Mouse (Mus musculus) inflammation-experienced regulatory T-cells (primary cell): ENCODE data around the gene Evc. TPM values are rescaled to one million over a fixed set of nuclear protein-coding genes. Genes with fewer than 3 reads are reported as not detected.

Experiments used
- polyA plus RNA-seq, 2 experiments: library from polyadenylated mRNA; unstranded; fragments of 100-300 nt; shearing (Covaris generic); gene quantifications; one replicate each; pipeline ENCODE4 v1.2.1; 2017

The Evc gene
- 1 to 10 TPM in 1 of 2 experiments, under 1 TPM in 1; 0.43 to 3.6 TPM for polyA plus RNA-seq

GRCm38 (mm10) chr5:37336485-37337105 is at the start of gene Evc:
Gene Evc (minus strand): TSS chr5:37336894.

GRCm38 (mm10) chr5:37338288-37338687 is 1.6 kb upstream of the Evc start, which contains the start of gene Evc2:
Gene Evc2 (plus strand): TSS chr5:37338499.

GRCm38 (mm10) chr5:37241651-37242151 is 95.0 kb downstream of the Evc start, which contains the start of gene Crmp1:
Gene Crmp1 (plus strand): TSS chr5:37241940.

Other genes with a start within 250 kb of the Evc start
- 10 to 100 TPM; 33.1 to 37.3 TPM for gene Crmp1, start 95.0 kb downstream of the Evc start, polyA plus RNA-seq
- under 1 TPM; 0.10 to 0.29 TPM for gene Evc2, start 1.6 kb upstream of the Evc start, polyA plus RNA-seq